Mouse (Mus musculus) CH12F3 (cell line): ENCODE data around the gene Gucd1.
"Not testable (repeated sequence)": the region's sequence is repeated elsewhere in the genome, so short reads cannot be mapped to it uniquely, and the experiment has no call there.

Experiments used
- in situ Hi-C: fragments of 300-500 bp; cut with MboI; formaldehyde crosslinking; loops from 2 replicates; pipeline ENCODE4 v1.14.3; 2020; ENCODE audit warnings: low sequenced_read_pairs

The Gucd1 gene

GRCm38 (mm10) chr10:75536123-75536522 is 18.4 kb upstream of the Gucd1 start:
- in situ Hi-C loops = no loop called here

- in situ Hi-C loops = no loop called here
Measured at GRCm38 (mm10) chr10:75535423-75535822, 17.7 kb upstream of the Gucd1 start.

DNA sequence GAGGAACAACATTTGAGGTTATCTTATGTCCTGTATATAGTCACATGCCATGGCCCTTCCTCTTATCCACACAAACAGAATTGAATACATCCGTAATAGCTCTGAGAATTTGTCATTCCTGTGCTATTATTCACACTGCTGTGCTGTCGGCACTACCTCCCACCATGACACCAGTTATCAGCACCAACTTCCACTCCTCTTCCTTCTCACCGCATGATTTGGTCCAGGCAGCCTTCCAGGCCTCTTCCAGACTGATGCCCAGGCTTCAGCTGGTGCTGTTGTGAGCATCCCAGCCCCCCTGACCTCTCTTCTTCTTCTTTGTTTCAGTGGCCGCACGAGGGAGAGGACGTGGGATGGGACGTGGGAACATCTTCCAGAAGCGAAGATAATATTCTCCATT is 17.2 kb upstream of the Gucd1 start:
- in situ Hi-C loops = no loop called here

DNA sequence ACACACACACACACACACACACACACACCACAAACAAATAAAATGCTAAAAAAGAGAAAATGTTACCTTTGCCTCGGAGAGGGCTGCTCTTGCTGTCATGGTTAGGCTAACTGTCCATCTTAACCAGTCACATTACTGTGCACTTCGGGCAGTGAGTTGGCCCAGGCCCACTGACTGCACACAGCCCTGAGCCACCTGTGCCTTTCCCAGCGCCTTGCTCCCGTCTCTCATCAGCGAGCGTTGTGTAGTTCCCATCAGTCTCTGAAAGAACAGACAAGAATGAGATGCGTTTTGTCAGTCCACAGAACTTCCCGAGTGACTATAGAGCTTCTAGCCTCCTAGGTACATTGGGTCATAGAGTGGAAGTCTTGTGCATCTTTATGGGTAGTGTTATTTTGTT is 16.4 kb upstream of the Gucd1 start:
- in situ Hi-C loops = no loop called here

- in situ Hi-C loops = no loop called here
Measured at GRCm38 (mm10) chr10:75531532-75532090, 13.8 kb upstream of the Gucd1 start.

DNA sequence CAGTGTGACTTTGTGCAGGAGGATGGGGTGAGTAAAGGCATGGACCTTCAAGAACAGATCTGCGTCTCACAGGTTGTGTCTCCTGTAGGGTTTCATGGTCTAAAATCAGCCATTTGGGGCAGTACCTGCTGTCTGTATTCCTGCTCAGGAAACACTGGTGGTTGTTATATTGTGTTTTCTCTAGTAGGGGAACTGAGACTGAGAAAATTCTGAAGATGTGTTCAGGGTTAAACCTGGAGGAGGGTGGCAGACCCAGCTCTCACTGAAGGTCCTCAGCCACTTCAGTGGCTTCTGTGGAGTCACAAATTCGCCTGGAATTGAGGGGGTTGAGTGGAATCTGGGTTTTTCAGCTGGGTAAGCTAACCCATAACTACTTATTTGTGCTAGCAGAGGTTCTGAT is 12.6 kb upstream of the Gucd1 start:
- in situ Hi-C loops = no loop called here

DNA sequence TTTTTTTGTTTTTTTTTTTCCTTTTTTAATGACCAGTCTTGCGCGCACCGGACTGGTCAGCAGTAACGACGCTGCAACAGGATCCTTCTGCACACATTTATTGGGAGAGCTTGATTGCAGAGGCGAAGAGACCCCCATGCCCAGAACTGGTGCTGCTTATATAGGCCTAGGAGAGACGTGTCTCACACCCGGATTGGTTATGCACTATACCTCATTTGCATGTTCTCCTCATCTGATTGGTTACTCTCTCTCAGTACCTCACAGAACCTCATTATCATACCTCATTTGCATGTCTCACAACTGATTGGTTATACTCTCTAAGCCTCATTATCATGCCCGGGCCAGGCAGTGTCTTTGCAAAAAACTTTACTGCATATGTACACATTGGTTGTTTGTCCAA is 7.7 kb upstream of the Gucd1 start:
- in situ Hi-C loops = not testable (repeated sequence)

GRCm38 (mm10) chr10:75521643-75522042 is 3.9 kb upstream of the Gucd1 start:
- in situ Hi-C loops = no loop called here

- in situ Hi-C loops = no loop called here
Measured at GRCm38 (mm10) chr10:75520581-75520980, 2.8 kb upstream of the Gucd1 start.

GRCm38 (mm10) chr10:75517073-75517757 is 557 bp downstream of the Gucd1 start, which contains the start of gene Snrpd3:
Snrpd3 (plus strand) TSS chr10:75517551.
- in situ Hi-C loops = no loop called here

DNA sequence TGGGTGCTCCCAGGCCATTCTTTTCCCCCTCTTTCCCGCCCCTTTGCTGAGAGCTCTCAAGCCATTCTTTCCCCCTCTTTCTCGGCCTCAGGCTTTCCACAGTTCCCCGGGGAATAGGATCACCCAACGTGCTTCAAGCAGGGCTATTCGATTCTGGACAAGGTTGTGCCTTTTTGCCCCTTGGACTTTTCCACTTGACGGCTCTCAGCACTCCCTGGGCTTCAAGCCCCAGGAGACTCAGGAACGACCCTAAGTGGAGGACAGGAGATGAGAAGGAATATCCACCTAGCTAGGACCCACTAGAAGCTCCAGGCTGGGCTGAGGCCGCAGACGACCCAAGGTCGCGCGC is 1.1 kb downstream of the Gucd1 start:
- in situ Hi-C loops = no loop called here

- in situ Hi-C loops = no loop called here
Measured at GRCm38 (mm10) chr10:75516038-75516723, 1.6 kb downstream of the Gucd1 start.

GRCm38 (mm10) chr10:75515216-75516037 is 2.3 kb downstream of the Gucd1 start:
- in situ Hi-C loops = no loop called here

GRCm38 (mm10) chr10:75514361-75514760 is 3.4 kb downstream of the Gucd1 start:
- in situ Hi-C loops = no loop called here

DNA sequence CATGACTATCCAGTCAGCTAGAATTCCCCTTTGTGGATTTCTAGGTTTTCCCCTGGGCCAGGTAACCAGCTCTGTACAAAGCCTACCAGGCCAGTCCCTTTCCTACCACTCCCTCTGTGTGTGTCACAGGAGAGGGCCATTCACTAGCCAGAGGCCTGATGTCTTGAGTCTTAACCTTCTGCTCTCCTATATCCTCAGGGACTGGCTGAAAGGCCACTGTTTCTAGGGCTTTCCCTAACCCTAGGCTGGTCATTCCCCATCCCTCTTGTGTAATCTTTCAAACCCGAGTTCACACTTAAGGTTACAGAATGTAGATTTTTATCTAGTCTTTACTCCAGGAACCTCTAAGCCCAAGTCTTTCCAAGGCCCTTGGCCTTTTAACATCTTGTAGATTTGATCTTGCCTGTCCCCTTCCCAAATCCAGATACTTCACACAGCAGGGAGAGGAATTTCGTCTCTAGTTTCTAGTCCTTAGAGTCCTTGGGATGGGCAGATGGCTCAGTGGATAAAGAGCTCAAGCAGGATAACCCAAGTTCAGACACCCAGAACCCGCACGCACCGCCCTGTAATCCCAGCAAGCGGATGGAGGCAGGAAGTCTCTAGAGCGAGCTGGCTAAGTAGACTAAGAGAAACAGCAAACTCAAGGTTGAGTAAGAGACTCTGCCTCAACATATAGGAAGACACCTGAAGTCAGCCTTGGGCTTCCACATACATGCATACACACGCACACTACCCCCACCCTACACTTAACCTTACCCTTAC is 4.3 kb downstream of the Gucd1 start:
- in situ Hi-C loops = no loop called here

DNA sequence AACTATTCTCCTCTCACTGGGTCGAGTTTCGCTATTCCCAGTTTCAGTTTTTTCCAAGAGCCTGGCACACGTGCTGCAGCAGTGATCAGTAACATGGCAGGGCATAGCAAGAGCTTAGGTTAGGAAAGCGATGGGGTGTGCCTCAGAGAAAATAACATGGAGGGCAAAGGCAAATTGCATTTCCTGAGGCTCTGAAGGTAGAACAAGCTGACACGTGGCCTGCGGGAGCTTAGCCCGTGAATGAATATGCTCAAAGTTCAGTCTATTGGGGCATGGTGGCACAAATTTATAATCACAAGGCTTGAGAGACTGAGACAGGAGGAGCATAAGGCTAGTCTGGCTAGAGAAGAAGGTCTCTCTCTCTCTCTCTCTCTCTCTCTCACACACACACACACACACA is 5.0 kb downstream of the Gucd1 start:
- in situ Hi-C loops = no loop called here

GRCm38 (mm10) chr10:75511897-75512296 is 5.9 kb downstream of the Gucd1 start:
- in situ Hi-C loops = no loop called here

DNA sequence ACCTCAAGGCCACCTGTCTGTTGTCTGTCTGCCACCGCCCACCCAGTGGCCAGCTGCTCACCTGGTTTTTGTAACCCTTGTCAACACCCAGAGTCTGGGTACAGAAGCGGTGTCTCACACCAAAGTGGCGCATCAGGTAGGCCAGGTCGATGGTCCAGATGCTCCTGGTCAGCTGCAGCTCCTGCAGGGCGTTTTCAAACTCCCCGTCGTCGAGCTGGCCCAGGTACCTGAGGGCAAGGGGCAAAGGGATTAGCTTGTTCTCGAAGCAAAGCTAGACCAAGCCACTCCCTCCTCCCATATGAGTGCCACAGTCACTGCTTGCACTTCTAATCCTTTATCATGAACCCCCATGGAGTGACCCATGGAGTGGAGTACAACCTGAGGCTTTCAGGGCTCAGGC is 6.7 kb downstream of the Gucd1 start:
- in situ Hi-C loops = no loop called here

DNA sequence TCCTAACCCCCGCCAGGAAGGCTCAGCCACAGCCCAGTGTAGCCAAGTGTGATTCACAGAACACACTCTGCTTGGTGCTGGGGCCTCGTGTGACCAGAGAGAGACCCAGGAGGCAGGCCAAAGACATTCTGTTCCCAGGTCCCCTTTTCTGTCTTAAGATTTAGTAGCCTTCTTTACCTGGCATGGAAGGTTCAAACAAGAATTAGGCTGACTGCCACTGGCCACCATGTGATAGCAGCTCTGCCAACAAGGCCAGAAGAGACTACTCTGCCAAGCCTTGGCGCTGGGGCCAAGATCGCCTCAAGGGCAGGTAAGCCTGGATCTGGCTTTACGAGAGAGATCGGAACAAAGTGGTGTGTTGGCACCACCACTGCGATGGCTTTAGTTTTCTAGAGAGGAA is 7.3 kb downstream of the Gucd1 start:
- in situ Hi-C loops = no loop called here

DNA sequence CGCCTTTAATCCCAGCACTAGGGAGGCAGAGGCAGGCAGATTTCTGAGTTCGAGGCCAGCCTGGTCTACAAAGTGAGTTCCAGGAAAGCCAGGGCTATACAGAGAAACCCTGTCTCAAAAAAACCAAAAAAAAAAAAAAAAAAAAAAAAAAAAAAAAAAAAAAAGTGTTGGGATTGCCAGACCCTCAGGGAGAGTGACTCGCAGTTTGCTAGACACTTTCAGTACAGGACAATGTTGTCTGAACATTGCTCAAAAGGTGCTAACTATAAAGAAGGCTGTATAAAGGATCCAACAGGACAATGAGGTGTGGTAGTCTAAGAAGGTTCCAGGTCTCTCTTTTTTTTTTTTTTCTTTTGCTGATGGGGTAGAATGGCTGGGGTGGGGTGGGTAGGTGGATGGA is 11.8 kb downstream of the Gucd1 start:
- in situ Hi-C loops = not testable (repeated sequence)

GRCm38 (mm10) chr10:75505130-75505495 is 12.7 kb downstream of the Gucd1 start:
- in situ Hi-C loops = no loop called here
